Mouse (Mus musculus) G1E-ER4 (cell line): ENCODE measurements around the gene Hoxa13. TPM values are rescaled to one million over a fixed set of nuclear protein-coding genes. Genes with fewer than 3 reads are reported as not detected.

Source experiments
- GATA1 ChIP-seq: IDR thresholded peaks from one replicate; pipeline ENCODE4 v1.8.0; 2012; ENCODE audit warnings: low read length, inconsistent platforms
- polyA plus RNA-seq: library from polyadenylated mRNA; stranded (reverse); fragments of >175 nt; gene quantifications from 2 replicates; pipeline ENCODE4 v1.2.3, GENCODE M21; 2012

The Hoxa13 gene
- polyA plus RNA-seq, 1 experiment: not detected

GRCm38 (mm10) chr6:52261751-52262462, 1.2 kb upstream of the Hoxa13 start:
- TF ChIP-seq GATA1: no peak

- no peak for TF ChIP-seq GATA1
Observed at GRCm38 (mm10) chr6:52259811-52260261, 844 bp downstream of the Hoxa13 start.

DNA sequence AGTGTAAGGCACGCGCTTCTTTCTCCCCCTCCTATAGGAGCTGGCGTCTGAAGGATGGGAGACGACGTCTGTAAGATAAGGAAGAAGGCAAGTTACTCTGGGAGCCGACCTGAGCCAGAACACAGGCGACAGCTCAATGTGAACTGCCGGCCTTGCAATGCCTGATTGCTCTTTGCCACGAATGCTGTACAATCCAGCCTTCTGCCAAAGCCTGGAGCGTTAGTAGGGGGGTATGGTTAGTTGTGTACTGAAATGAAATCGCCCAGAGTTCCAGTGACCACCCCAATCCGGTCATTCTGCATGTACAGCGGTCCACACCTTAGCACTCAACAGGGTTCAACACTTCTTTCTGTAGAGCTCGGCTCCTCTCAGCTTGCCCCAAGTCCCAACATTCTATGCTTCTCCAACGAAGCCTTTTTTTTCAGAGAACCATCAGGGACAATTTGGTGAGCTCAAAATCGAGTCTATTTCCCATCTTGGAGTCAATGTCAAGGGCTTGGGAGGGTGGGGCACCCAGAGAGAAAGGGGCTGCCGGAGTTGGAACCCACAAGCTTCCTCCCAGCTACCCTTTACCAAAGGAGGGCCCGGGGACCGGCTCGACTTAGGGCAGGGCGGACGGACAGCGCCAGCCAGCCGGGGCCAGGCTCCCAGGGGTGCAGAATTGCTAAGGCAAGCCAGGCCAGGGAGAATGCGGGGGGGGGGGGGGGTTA, 1.4 kb downstream of the Hoxa13 start:
- TF ChIP-seq GATA1: no peak

- no peak for TF ChIP-seq GATA1
Observed at GRCm38 (mm10) chr6:52256956-52257355, 3.7 kb downstream of the Hoxa13 start.

DNA sequence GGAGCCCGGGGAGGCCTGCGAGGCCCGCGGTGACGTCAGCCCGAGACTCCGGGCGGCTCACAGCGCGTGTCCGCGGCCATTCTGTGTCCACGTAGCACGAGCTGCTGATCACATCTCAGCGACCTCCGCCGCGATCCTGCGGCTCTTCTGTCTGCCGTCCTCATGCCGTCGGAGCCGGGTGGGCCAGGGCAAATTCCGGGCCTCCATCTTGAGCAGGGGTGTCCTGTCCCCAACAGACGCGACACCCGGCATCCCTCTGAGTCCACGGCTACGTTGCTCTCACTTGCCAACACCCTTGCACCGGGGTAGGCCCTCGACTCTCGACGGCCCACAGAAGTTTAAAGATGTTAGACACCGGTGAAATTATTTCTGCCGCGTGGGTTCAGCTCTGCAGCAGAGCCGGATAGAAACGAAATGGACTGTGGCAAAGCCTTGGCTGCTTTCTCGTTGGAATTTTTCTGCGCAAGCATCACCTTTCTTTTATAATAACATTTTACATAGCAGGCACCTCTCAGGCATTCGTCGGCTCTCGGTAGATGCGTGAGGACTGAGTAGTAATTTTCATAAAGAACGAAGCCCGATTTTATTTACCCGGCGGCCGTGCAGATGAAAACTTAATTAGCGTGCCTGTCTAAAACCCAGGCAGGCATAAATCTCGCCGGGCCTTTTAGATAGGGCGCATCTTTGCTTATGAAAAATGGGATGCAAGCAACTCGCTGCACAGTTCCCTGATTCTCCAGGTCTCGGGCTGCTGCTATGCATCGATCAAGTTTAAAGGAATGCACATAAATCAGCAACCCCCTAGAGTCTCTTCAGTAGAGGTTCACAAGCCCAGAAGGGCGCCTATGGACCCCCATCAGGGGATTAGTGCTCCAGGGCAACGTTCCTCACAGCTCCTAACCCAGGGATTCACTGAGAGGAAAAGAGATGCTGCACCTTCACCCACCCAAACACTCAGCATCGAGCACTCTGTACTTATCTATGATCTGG, 6.9 kb downstream of the Hoxa13 start:
- TF ChIP-seq GATA1: no peak

DNA sequence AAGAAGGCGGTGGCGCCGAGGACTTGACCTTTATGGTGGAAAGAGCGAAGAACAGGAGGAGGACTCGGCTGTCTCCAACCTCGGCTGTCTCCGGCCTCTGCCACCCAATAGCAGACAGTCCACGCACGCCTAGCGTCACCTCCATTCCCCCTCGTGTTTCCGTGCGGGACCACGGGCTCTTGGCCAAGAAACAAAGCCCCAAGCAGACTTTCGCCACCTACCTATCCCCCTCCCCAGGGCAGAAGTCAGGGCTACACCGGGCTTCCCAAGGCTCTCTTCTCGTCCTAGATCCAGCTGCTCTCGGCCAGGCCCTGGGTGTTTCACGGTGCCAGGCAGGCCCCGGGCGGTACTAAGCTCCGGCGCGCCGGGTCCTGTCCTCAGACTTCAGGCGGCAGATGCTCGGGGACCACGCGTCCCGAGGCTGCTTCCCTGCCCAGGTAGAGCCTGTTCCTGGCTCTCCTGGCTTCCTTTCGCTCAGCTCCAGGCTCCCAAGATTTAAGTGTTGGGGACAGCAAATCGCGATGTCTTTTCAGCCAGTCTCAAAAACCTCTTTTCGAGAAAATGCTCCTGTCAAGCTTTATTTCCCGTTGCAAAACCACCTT, 7.8 kb downstream of the Hoxa13 start:
- TF ChIP-seq GATA1: no peak

- no peak for TF ChIP-seq GATA1
Observed at GRCm38 (mm10) chr6:52252016-52252774, 8.5 kb downstream of the Hoxa13 start.

GRCm38 (mm10) chr6:52251177-52251879, 9.4 kb downstream of the Hoxa13 start:
- no peak for TF ChIP-seq GATA1

GRCm38 (mm10) chr6:52249826-52250225, 10.9 kb downstream of the Hoxa13 start:
- TF ChIP-seq GATA1: no peak

GRCm38 (mm10) chr6:52249415-52249738, 11.3 kb downstream of the Hoxa13 start:
- no peak for TF ChIP-seq GATA1

DNA sequence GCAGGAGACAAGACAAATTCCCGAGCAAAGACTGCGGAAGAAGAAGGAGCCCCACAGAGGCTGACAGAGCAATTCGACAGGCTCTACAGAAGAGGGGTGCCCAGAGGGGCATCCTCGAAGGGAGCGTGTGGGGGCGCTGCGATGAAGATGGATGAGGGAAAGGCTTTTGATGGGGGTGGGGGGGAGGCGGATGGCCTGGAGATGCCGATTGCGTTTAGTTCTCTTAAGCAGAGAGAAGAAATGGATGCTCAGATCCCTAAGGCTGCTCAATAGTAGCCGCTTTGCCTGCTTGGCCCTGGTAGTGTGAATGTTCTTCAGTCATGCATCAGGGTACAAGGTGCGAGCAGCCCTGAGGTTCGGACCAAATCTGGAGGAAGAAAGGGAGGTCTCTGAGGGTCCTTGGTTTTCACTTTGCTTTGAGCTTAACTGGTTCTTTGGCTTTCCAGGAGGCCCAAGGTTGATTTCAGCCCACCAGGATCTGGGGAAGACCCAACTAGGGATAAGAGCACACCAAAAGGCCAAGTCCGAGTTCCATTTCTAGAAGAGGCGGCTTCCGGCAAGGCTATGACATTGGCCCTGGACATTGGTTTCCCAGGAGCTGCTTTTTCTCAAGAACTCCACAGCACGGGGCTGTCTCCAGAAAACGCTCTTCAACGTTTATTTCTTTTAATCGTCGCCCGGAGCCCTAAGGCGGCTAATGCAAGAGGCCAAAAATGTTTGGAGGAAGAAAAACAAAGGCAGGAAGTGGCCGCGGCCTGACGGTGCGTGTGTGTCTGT, 11.9 kb downstream of the Hoxa13 start:
- no peak for TF ChIP-seq GATA1

- no peak for TF ChIP-seq GATA1
Observed at GRCm38 (mm10) chr6:52247766-52248637, 12.7 kb downstream of the Hoxa13 start.
